In genomic region chr1:194712373-194712772, GRCm38 (mm10) we compare ENCODE assay signal across 29 mouse cellular contexts.
A peak's percentile ranks its signal among the peaks of the same experiment; 100 is the strongest.
DNase-seq lines count a peak whose midpoint lies in the region; ATAC-seq and TF ChIP-seq lines count a peak whose summit lies in the region.
"Had no signal": no experiment of that assay in that cellular context is flagged by ENCODE, and none has a peak within 500 bp of the region (broad histone marks: within the 10 kb centered on the region; RNA-seq: fewer than 3 reads in every experiment).

No protein-coding gene starts in this region.

- peaks cover 25% of the 10 kb centered on the region for H3K36me3 ChIP-seq in forebrain, embryonic 13.5 days (ENCODE audit: poor library complexity, severe bottlenecking)
- peaks cover 9% of the 10 kb centered on the region; the same call in 1 of the 2 replicates for H3K36me3 ChIP-seq in forebrain, embryonic 12.5 days (replicated peaks)
- no peaks in the 10 kb centered on the region for H3K36me3 ChIP-seq in kidney, embryonic 14.5 days (ENCODE audit: control insufficient read depth, insufficient read depth, low read length)
- peaks cover 34% of the 10 kb centered on the region for H3K36me3 ChIP-seq in neural tube, embryonic 13.5 days
- H3K36me3 ChIP-seq: G1E; stomach, embryonic 15.5 days had no signal

- H3K4me1 ChIP-seq in forebrain, embryonic 13.5 days = peaks cover 20% of the 10 kb centered on the region
- H3K4me1 ChIP-seq in forebrain, embryonic 12.5 days = peaks cover 15% of the 10 kb centered on the region
- H3K4me1 ChIP-seq in kidney, embryonic 14.5 days (ENCODE audit: control insufficient read depth, insufficient read depth, low read length) = peaks cover 12% of the 10 kb centered on the region
- H3K4me1 ChIP-seq in neural tube, embryonic 13.5 days (replicated peaks) = peaks cover 52% of the 10 kb centered on the region
- H3K4me1 ChIP-seq: stomach, embryonic 15.5 days had no signal

- WGBS in forebrain, embryonic 13.5 days = 69% methylated on average over 2 of the region's 2 CpGs
- WGBS in forebrain, embryonic 12.5 days = 83% methylated on average over 2 of the region's 2 CpGs
- 12% methylated on average over 2 of the region's 2 CpGs for WGBS in kidney, embryonic 14.5 days
- WGBS in neural tube, embryonic 13.5 days = 19% methylated on average over 2 of the region's 2 CpGs

- H3K27me3 ChIP-seq in forebrain, embryonic 13.5 days = no peaks in the 10 kb centered on the region
- no peaks in the 10 kb centered on the region for H3K27me3 ChIP-seq in forebrain, embryonic 12.5 days
- H3K27me3 ChIP-seq in kidney, embryonic 14.5 days (ENCODE audit: control insufficient read depth, insufficient read depth, low read length) = no peaks in the 10 kb centered on the region
- no peaks in the 10 kb centered on the region for H3K27me3 ChIP-seq in neural tube, embryonic 13.5 days
- H3K27me3 ChIP-seq: neural tube, embryonic 12.5 days; stomach, embryonic 15.5 days had no signal

- no peak overlapping the region for H3K9ac ChIP-seq in forebrain, embryonic 13.5 days
- no peak overlapping the region for H3K9ac ChIP-seq in forebrain, embryonic 12.5 days
- no peak overlapping the region for H3K9ac ChIP-seq in kidney, embryonic 14.5 days (ENCODE audit: low read depth, low read length)
- no peak overlapping the region for H3K9ac ChIP-seq in neural tube, embryonic 13.5 days
- H3K9ac ChIP-seq: hindbrain, embryonic 14.5 days; liver, embryonic 14.5 days; neural tube, embryonic 12.5 days; stomach, embryonic 15.5 days had no signal

- no peak overlapping the region for H3K4me3 ChIP-seq in forebrain, embryonic 13.5 days
- no peak overlapping the region for H3K4me3 ChIP-seq in forebrain, embryonic 12.5 days (replicated peaks)
- no peak overlapping the region for H3K4me3 ChIP-seq in kidney, embryonic 14.5 days (ENCODE audit: low read length)
- H3K4me3 ChIP-seq in neural tube, embryonic 13.5 days = no peak overlapping the region
- no peak overlapping the region for H3K4me3 ChIP-seq in gastrocnemius, adult 2 months
- H3K4me3 ChIP-seq: neural tube, embryonic 12.5 days; stomach, embryonic 15.5 days had no signal

- no peak overlapping the region for H3K4me2 ChIP-seq in forebrain, embryonic 13.5 days
- H3K4me2 ChIP-seq in forebrain, embryonic 12.5 days = no peak overlapping the region
- no peak overlapping the region for H3K4me2 ChIP-seq in kidney, embryonic 14.5 days (replicated peaks; ENCODE audit: low read depth, low read length)
- no peak overlapping the region for H3K4me2 ChIP-seq in neural tube, embryonic 13.5 days
- H3K4me2 ChIP-seq: heart, embryonic 11.5 days; hindbrain, embryonic 14.5 days; neural tube, embryonic 12.5 days; stomach, embryonic 15.5 days had no signal

- no peak for DNase-seq in kidney, postnatal 25 days
- DNase-seq in neural tube, embryonic 10.5 days (ENCODE audit: extremely low spot score, low spot score) = no peak
- DNase-seq in gastrocnemius, adult 2 months = no peak
- DNase-seq in natural killer cell, adult 2 months (ENCODE audit: low spot score in 2 of 2) = no peak
- DNase-seq: adrenal gland, adult 8-10 months; cerebellum, adult 2 months; cerebellum, postnatal 25 days; gastrocnemius, postnatal 10 days; heart, postnatal 36 days; kidney, adult 8-10 months; layer of hippocampus, postnatal 36 days; left cerebral cortex, postnatal 4 days; liver; lung, adult 2 months; lung, postnatal 10 days; midbrain, embryonic 14.5 days; retina, postnatal 1 day; right cerebral cortex, postnatal 14 days had no signal

- no peak for TF ChIP-seq CTCF in gastrocnemius, adult 2 months (IDR thresholded peaks at IDR 0.05)

- intact Hi-C loops in gastrocnemius, adult 2 months (cut with DNase I) = no loop called here

- H3K9me3 ChIP-seq in forebrain, embryonic 13.5 days (replicated peaks) = no peaks in the 10 kb centered on the region
- H3K9me3 ChIP-seq in forebrain, embryonic 12.5 days = no peaks in the 10 kb centered on the region
- no peaks in the 10 kb centered on the region for H3K9me3 ChIP-seq in kidney, embryonic 14.5 days (ENCODE audit: control insufficient read depth, low read length)
- H3K9me3 ChIP-seq in neural tube, embryonic 13.5 days = no peaks in the 10 kb centered on the region
- H3K9me3 ChIP-seq: G1E; neural tube, embryonic 12.5 days; stomach, embryonic 15.5 days had no signal

- peak overlapping the region; percentile 5; the same call in 1 of the 2 replicates for H3K27ac ChIP-seq in forebrain, embryonic 13.5 days
- no peak overlapping the region for H3K27ac ChIP-seq in forebrain, embryonic 12.5 days
- no peak overlapping the region for H3K27ac ChIP-seq in kidney, embryonic 14.5 days (ENCODE audit: low read depth, low read length)
- peak overlapping the region; percentile 59 for H3K27ac ChIP-seq in neural tube, embryonic 13.5 days (replicated peaks)
- H3K27ac ChIP-seq in gastrocnemius, adult 2 months = no peak overlapping the region
- H3K27ac ChIP-seq: hindbrain, embryonic 14.5 days; liver, embryonic 14.5 days; macrophage; neural tube, embryonic 12.5 days; stomach, embryonic 15.5 days had no signal

- no peak for ATAC-seq in forebrain, embryonic 13.5 days
- ATAC-seq in forebrain, embryonic 12.5 days (ENCODE audit: low FRiP score) = no peak
- peak; percentile 47; the same call in 1 of the 2 replicates for ATAC-seq in kidney, embryonic 14.5 days (ENCODE audit: low FRiP score, low TSS enrichment)
- ATAC-seq in neural tube, embryonic 13.5 days (ENCODE audit: low read depth) = peak; percentile 83

Comparison
In these comparisons a context has a peak if more than half of its experiments do, and no peak if none do; other contexts are left out.
1. H3K27ac ChIP-seq: peak in forebrain, embryonic 13.5 days (single experiment) and neural tube, embryonic 13.5 days (single experiment); none in forebrain, embryonic 12.5 days (single experiment), kidney, embryonic 14.5 days (single experiment) and gastrocnemius, adult 2 months (single experiment).
2. ATAC-seq: peak in kidney, embryonic 14.5 days (single experiment) and neural tube, embryonic 13.5 days (single experiment); none in forebrain, embryonic 13.5 days (single experiment) and forebrain, embryonic 12.5 days (single experiment).